Mouse (Mus musculus): ENCODE results near the gene Aaas.

GRCm38 (mm10) chr15:102392520-102392919 lies 41.9 kb upstream of the Aaas start:
- TF ChIP-seq POLR2A (IDR thresholded peaks at IDR 0.05; ENCODE audit: control insufficient read depth, low read depth, low read length): no peak
- TF ChIP-seq CTCF (IDR thresholded peaks at IDR 0.05; ENCODE audit: control insufficient read depth, insufficient read depth, insufficient replicate concordance, low read depth, low read length): no peak

Data from testis, adult 2 months (tissue).